16 mouse cellular contexts compared by ENCODE assay signal in the genomic region with DNA sequence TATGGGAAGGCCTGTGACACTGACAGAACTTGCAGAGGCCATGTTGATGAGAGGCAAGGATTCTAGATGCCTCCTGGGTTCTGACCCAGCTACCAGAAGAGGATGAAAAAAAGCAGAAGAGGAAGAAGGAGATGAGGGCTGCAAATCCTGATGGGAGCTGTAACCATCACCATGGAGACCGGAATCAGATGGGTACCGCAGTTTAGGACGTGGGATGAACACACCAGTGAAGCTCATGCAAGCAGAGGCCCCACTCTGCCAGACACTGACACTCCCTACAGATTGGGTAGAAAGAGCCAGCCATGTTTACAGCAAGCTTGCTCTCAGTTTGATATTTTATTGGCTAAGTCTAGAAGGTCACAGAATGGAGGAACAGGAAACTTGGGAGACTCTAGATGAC.
DNase-seq lines count a peak whose midpoint lies in the region; ATAC-seq and TF ChIP-seq lines count a peak whose summit lies in the region.
"Had no signal": no experiment of that assay in that cellular context is flagged by ENCODE, and none has a peak within 500 bp of the region (broad histone marks: within the 10 kb centered on the region; RNA-seq: fewer than 3 reads in every experiment).

No protein-coding gene starts in this region.

- no peak for DNase-seq in gastrocnemius, adult 2 months
- no peak for DNase-seq in gastrocnemius, postnatal 4 days (ENCODE audit: low spot score in 2 of 2)
- DNase-seq in layer of hippocampus, adult 18-20 months (ENCODE audit: low spot score in 2 of 2), result peak; percentile 45 to 72
- DNase-seq in layer of hippocampus, postnatal 25 days (ENCODE audit: extremely low spot score in 1 of 2, low spot score in 1 of 2), result no peak
- DNase-seq in brain, adult 2 months (ENCODE audit: low read depth, low spot score), result peak; percentile 80
- DNase-seq in layer of hippocampus, adult 8-10 months (ENCODE audit: low spot score in 2 of 2), result peak; percentile 44 to 58
- DNase-seq: adrenal gland, postnatal 25 days; B cell, adult 2 months; thymus, adult 2 months had no signal

- no peak overlapping the region for H3K4me3 ChIP-seq in gastrocnemius, adult 2 months
- H3K4me3 ChIP-seq in intestine, embryonic 16.5 days (ENCODE audit: low read length), result no peak overlapping the region
- H3K4me3 ChIP-seq: embryonic facial prominence, embryonic 13.5 days; forebrain, embryonic 15.5 days; limb, embryonic 15.5 days; liver, embryonic 15.5 days; midbrain, embryonic 12.5 days had no signal

- H3K9me3 ChIP-seq in intestine, embryonic 16.5 days (ENCODE audit: control insufficient read depth, low read length), result no peaks in the 10 kb centered on the region
- H3K9me3 ChIP-seq: embryonic facial prominence, embryonic 13.5 days; forebrain, embryonic 15.5 days; limb, embryonic 15.5 days; liver, embryonic 15.5 days; midbrain, embryonic 12.5 days had no signal

- no peak for TF ChIP-seq CTCF in gastrocnemius, adult 2 months (IDR thresholded peaks at IDR 0.05)

- no peak for ATAC-seq in intestine, embryonic 16.5 days
- ATAC-seq: forebrain, embryonic 15.5 days had no signal

- H3K4me1 ChIP-seq in intestine, embryonic 16.5 days (ENCODE audit: control insufficient read depth, insufficient read depth, low read length), result 0 out of 2 replicates have a peak, but pooled peaks cover 2% of the 10 kb centered on the region
- H3K4me1 ChIP-seq: liver, embryonic 15.5 days; midbrain, embryonic 12.5 days had no signal

- no peaks in the 10 kb centered on the region for H3K27me3 ChIP-seq in intestine, embryonic 16.5 days (replicated peaks; ENCODE audit: control insufficient read depth, insufficient read depth, low read length)
- H3K27me3 ChIP-seq: embryonic facial prominence, embryonic 13.5 days; forebrain, embryonic 15.5 days; limb, embryonic 15.5 days; liver, embryonic 15.5 days had no signal

- no peaks in the 10 kb centered on the region for H3K36me3 ChIP-seq in intestine, embryonic 16.5 days (ENCODE audit: control insufficient read depth, insufficient read depth, low read length)
- H3K36me3 ChIP-seq: embryonic facial prominence, embryonic 13.5 days; forebrain, embryonic 15.5 days; limb, embryonic 15.5 days; liver, embryonic 15.5 days; midbrain, embryonic 12.5 days had no signal

- intact Hi-C loops in gastrocnemius, adult 2 months (cut with DNase I), result loop anchor here (5.0 to 10.0 kb wide), 2 partner anchors 203 to 450 kb away; no protein-coding TSS in a partner anchor

- 84% methylated on average over 3 of the region's 3 CpGs for WGBS in intestine, embryonic 16.5 days

- H3K9ac ChIP-seq in intestine, embryonic 16.5 days (ENCODE audit: low read depth, low read length), result no peak overlapping the region
- H3K9ac ChIP-seq: embryonic facial prominence, embryonic 13.5 days; forebrain, embryonic 15.5 days; hindbrain, embryonic 14.5 days; limb, embryonic 15.5 days; liver, embryonic 15.5 days; midbrain, embryonic 12.5 days had no signal

- H3K4me2 ChIP-seq in intestine, embryonic 16.5 days (ENCODE audit: low read depth, low read length), result no peak overlapping the region
- H3K4me2 ChIP-seq: forebrain, embryonic 15.5 days; hindbrain, embryonic 14.5 days; liver, embryonic 15.5 days; midbrain, embryonic 12.5 days had no signal

- peak overlapping the region; percentile 66 for H3K27ac ChIP-seq in gastrocnemius, adult 2 months
- no peak overlapping the region for H3K27ac ChIP-seq in intestine, embryonic 16.5 days (ENCODE audit: low read length)
- H3K27ac ChIP-seq: embryonic facial prominence, embryonic 13.5 days; forebrain, embryonic 15.5 days; hindbrain, embryonic 14.5 days; liver, embryonic 15.5 days; midbrain, embryonic 12.5 days had no signal

Comparison
In these comparisons a context has a peak if more than half of its experiments do, and no peak if none do; other contexts are left out.
1. DNase-seq: peak in layer of hippocampus, adult 18-20 months (2 of 2), brain, adult 2 months (single experiment) and layer of hippocampus, adult 8-10 months (2 of 2); none in gastrocnemius, adult 2 months (single experiment), gastrocnemius, postnatal 4 days (0 of 2) and layer of hippocampus, postnatal 25 days (0 of 2).